Mouse (Mus musculus): ENCODE measurements around the gene Gpr39.

- TF ChIP-seq CTCF (IDR thresholded peaks at IDR 0.05; ENCODE audit: control insufficient read depth, insufficient read depth, insufficient read length) (no peak), USF1 (IDR thresholded peaks at IDR 0.05; ENCODE audit: low read depth) (no peak), MYOD1 (IDR thresholded peaks at IDR 0.05; ENCODE audit: control insufficient read depth, insufficient read length, low read depth) (no peak), CEBPB (IDR thresholded peaks at IDR 0.05; ENCODE audit: low read depth) (no peak), MAX (IDR thresholded peaks at IDR 0.05) (no peak)
Observed at GRCm38 (mm10) chr1:125912601-125913600, 236.1 kb downstream of the Gpr39 start, which contains the start of gene Lypd1.
